Mouse (Mus musculus) adrenal gland, adult 10 weeks (tissue): ENCODE data around the gene Ehd2. TPM values are rescaled to one million over a fixed set of nuclear protein-coding genes. Genes with fewer than 3 reads are reported as not detected.

Experiments
- polyA plus RNA-seq: library from polyadenylated mRNA; stranded (reverse); fragments of 350-450 nt; fragmentation: Illumina TruSeq; extraction: RNeasy Lipid Tissue Mini Kit (QIAGEN cat#74804); gene quantifications from one replicate; pipeline ENCODE4 v1.2.3, GENCODE M21; 2014; ENCODE audit warnings: low read depth, low replicate concordance

Gene Ehd2
- polyA plus RNA-seq = 17.7 TPM

DNA sequence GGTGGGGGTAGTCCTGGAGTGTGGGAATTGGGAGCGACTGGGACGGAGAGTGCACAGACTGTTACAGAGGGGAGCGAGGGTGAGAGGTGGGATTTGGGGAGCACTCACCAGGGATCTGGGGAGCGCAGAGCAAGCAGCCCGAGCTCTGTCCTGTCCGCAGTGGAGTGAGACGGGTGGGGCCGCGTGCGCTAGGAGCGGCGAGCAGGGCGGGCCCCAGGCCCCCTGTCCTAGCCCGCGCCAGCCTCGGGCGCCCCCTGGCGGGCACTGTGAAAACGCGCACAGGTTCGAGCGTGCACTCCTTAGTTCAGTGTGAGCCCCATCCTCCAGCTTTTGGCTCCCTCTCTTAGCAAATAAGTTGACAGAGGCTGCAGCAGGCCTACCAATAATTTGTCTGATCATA lies at the start of gene Ehd2:
TSS of gene Ehd2 (minus strand) at position 256 of the 400 bp plus-strand sequence.

GRCm38 (mm10) chr7:15945721-15946536 lies 21.4 kb downstream of the Ehd2 start, which contains the start of gene Nop53:
TSS of gene Nop53 (minus strand) at chr7:15946074.

DNA sequence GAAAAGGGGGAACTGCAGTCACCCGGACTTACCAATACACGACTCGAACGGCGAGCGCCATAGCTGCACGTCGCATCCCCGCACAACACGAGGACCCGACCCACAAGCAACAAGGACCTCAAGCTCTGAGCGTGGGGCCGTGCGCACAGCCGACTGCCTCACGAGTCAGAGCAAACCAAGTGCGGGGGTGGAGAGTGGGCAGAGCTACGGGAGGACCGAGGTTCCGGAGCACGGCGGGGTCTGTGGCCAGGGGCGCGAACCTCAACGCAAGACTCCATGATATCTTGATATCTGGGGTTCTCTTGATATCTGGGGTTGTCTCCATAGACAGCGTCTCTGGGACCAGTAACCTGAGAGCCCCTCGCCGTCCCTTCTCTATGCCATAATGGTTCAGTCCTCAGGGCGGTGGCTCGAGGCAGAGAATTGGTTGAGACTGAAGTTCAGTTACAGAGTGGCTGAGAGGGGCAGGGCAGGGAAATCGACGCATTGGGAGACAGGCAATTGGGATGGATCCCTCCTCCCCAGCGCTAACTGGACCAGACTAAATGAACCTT lies 45.1 kb downstream of the Ehd2 start, which contains the start of gene Selenow:
TSS of gene Selenow (minus strand) at position 183 of the 554 bp plus-strand sequence.

Other genes with a start within 250 kb of the Ehd2 start
- gene Obox5, start 217.4 kb downstream of the Ehd2 start, polyA plus RNA-seq = not detected
- not detected for gene Obox6, start 127.9 kb downstream of the Ehd2 start, polyA plus RNA-seq
- gene Crx, start 87.6 kb downstream of the Ehd2 start, polyA plus RNA-seq = not detected
- not detected for gene Crxos, start 85.0 kb downstream of the Ehd2 start, polyA plus RNA-seq
- 8.6 TPM for gene Selenow, start 45.2 kb downstream of the Ehd2 start, polyA plus RNA-seq
- 9.7 TPM for gene Nop53, start 21.5 kb downstream of the Ehd2 start, polyA plus RNA-seq
- 0.64 TPM for gene Bicra, start 80.4 kb upstream of the Ehd2 start, polyA plus RNA-seq
- gene Zfp541, start 94.2 kb upstream of the Ehd2 start, polyA plus RNA-seq = not detected
- gene Napa, start 130.9 kb upstream of the Ehd2 start, polyA plus RNA-seq = 34.1 TPM
- gene Kptn, start 152.3 kb upstream of the Ehd2 start, polyA plus RNA-seq = 4.7 TPM
- 0.29 TPM for gene Slc8a2, start 162.3 kb upstream of the Ehd2 start, polyA plus RNA-seq
- gene Meis3, start 207.5 kb upstream of the Ehd2 start, polyA plus RNA-seq = not detected